Mouse (Mus musculus) midbrain, postnatal 0 days (tissue): Measurements from ENCODE around the gene Mavs. TPM values are rescaled to one million over a fixed set of nuclear protein-coding genes. Genes with fewer than 3 reads are reported as not detected.
"Not testable (repeated sequence)": the region's sequence is repeated elsewhere in the genome, so short reads cannot be mapped to it uniquely, and the experiment has no call there.

ENCODE experiments used
- ATAC-seq: fragments of 200-750 bp; cut with Nextera tagmentation; 2 replicates; pipeline ENCODE4 v1.8.0; 2017; ENCODE audit warnings: moderate number of reproducible peaks, mild to moderate bottlenecking, moderate TSS enrichment, moderate library complexity; ENCODE audit not compliant: low FRiP score
- DNase-seq: peaks from one replicate; pipeline ENCODE4 v3.0.0-alpha.2; 2015; ENCODE audit warnings: low spot score
- H3K27ac ChIP-seq: fragments of 300-500 bp; sonication (generic); 2 replicates; pipeline ENCODE4 v1.5.1; 2014; ENCODE audit warnings: low read depth, mild to moderate bottlenecking, low read length, mixed read lengths
- H3K27me3 ChIP-seq: fragments of 300-500 bp; sonication (generic); 2 replicates; pipeline ENCODE4 v1.6.1; 2014; ENCODE audit warnings: low read length, control low read depth, mixed read lengths; ENCODE audit not compliant: insufficient read depth
- H3K36me3 ChIP-seq: fragments of 300-500 bp; sonication (generic); 2 replicates; pipeline ENCODE4 v1.6.1; 2014; ENCODE audit warnings: low read length, control low read depth, mixed read lengths; ENCODE audit not compliant: insufficient read depth
- H3K4me1 ChIP-seq: fragments of 300-500 bp; sonication (generic); 2 replicates; pipeline ENCODE4 v1.6.1; 2014; ENCODE audit warnings: mild to moderate bottlenecking, control low read depth, antibody characterized with exemption, low read length, mixed read lengths; ENCODE audit not compliant: insufficient read depth
- H3K4me2 ChIP-seq: fragments of 300-500 bp; sonication (generic); 2 replicates; pipeline ENCODE4 v1.6.1; 2014; ENCODE audit warnings: low read depth, mild to moderate bottlenecking, low read length, mixed read lengths; ENCODE audit not compliant: poor library complexity, severe bottlenecking
- H3K4me3 ChIP-seq: fragments of 300-500 bp; sonication (generic); 2 replicates; pipeline ENCODE4 v1.5.1; 2014; ENCODE audit warnings: low read depth, mild to moderate bottlenecking, low read length, moderate library complexity
- H3K9ac ChIP-seq: fragments of 300-500 bp; sonication (generic); replicated peaks from 2 replicates; pipeline ENCODE4 v1.6.1; 2014; ENCODE audit warnings: mild to moderate bottlenecking, low read length, moderate library complexity, mixed read lengths; ENCODE audit not compliant: poor library complexity, severe bottlenecking
- H3K9me3 ChIP-seq: fragments of 300-500 bp; sonication (generic); 2 replicates; pipeline ENCODE4 v1.6.1; 2016; ENCODE audit warnings: low read length, control low read depth
- CTCF ChIP-seq: IDR thresholded peaks from 2 replicates; pipeline ENCODE4 v1.5.1; 2016; ENCODE audit warnings: antibody characterized with exemption, mild to moderate bottlenecking
- WGBS: fragments of 180-500 bp; shearing (Covaris S2); extraction: QIAGEN DNeasy Blood & Tissue Kit; methylation state at CpG from one replicate; pipeline ENCODE4 v1.1.7; 2014; 5-methylcytosine and 5-hydroxymethylcytosine counted together
- polyA plus RNA-seq: library from polyadenylated mRNA; unstranded; fragments of >200 nt; fragmentation: Nextera tagmentation; extraction: Ambion mirVana; gene quantifications from 2 replicates; pipeline ENCODE4 v1.2.1, GENCODE M21; 2015
- total RNA-seq: library from RNA; depleted of rRNA; stranded (reverse); fragments of >200 nt; gene quantifications from 2 replicates; pipeline ENCODE4 v1.2.3, GENCODE M21; 2014

Gene Mavs
- total and polyA plus RNA-seq, 2 experiments from 2014 or later, result 4.0 to 10.9 TPM

DNA sequence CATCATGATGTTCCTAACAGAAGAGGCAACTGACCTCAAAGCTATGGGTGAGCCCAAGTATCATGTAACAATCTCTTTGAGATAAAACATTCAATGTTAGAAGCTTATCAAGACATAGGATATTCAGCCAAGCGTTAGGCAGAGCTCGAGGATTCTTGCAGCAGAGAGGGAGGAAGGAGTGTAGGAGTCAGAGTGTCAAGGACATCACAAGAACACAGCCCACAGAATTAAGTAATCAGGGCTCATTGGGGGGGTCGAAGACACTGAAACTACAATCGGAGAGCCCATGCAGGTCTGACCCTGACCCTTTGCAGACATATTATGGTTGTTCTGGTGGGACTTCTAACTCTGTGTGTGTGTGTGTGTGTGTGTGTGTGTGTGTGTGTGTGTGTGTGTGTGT lies 13.8 kb upstream of the Mavs start:
- no peak for ATAC-seq
- no peak overlapping the region for H3K9ac ChIP-seq
- no peaks in the 10 kb centered on the region for H3K9me3 ChIP-seq
- no peak overlapping the region for H3K4me3 ChIP-seq
- no peaks in the 10 kb centered on the region for H3K4me1 ChIP-seq
- no peak for DNase-seq
- 77% methylated on average over 4 of the region's 4 CpGs for WGBS
- no peak for TF ChIP-seq CTCF
- no peak overlapping the region for H3K27ac ChIP-seq
- no peaks in the 10 kb centered on the region for H3K27me3 ChIP-seq
- no peaks in the 10 kb centered on the region for H3K36me3 ChIP-seq
- no peak overlapping the region for H3K4me2 ChIP-seq

DNA sequence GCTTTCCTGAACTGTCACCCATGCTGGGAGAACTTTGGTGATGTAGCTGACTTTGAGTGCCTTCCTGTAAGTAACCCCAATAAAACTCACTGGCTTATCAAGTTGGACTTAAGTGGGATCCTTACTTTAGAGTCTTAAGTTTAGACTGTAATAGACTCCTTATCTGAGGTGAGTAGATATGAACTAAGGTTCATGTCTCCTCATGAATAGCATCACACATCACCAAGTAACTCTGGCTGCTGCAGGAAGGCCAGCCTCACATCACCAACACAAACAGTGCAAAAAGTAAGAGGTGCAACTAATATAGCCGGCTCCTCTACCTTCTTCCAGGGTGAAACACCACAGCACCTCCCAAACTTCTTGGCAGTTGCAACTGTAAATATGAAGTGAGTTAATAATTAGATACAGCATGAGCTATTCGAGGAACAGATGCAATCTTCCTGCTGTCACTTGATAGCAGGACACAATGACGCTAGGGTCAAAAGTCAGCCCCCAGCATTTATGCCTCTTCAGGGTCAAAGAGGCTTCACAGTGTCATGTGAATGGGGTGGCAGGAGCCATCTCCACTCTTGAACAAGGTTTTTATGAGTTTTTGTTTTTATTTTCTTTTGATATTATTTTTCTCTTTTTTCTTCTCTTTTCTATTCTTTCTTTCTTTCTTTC lies 11.9 kb upstream of the Mavs start:
- no peak for DNase-seq
- 76% methylated on average over 3 of the region's 3 CpGs for WGBS

DNA sequence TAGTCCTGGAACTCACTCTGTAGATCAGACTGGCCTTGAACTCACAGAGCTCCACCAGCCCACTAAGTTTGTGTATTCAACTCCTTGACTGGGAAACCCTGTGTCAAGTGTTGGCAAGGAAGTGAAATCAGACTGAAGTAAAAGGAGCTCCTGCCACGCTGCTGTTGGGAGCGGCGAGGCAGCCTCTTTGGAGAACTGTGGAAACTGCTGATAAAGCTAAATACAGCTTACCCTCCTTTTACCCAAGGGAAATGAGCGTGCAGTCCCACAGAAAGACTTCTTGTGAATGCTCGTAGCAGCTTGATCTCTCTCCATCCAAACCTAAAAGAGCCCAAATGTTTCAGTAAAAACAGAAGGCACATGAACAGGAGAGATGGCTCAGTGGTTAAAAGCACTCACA lies 11.3 kb upstream of the Mavs start:
- Histone ChIP-seq H3K4me1 (no peaks in the 10 kb centered on the region), H3K4me2 (no peak overlapping the region), H3K9ac (no peak overlapping the region), H3K9me3 (no peaks in the 10 kb centered on the region), H3K27ac (no peak overlapping the region), H3K27me3 (no peaks in the 10 kb centered on the region), H3K36me3 (no peaks in the 10 kb centered on the region), H3K4me3 (no peak overlapping the region)
- ATAC-seq (no peak), DNase-seq (no peak)
- no peak for TF ChIP-seq CTCF
- 51% methylated on average over 5 of the region's 5 CpGs for WGBS

More for the DNA sequence above, 11.9 kb upstream of the Mavs start:
- no peak overlapping the region for H3K9ac ChIP-seq
- H3K36me3 ChIP-seq, result no peaks in the 10 kb centered on the region
- no peaks in the 10 kb centered on the region for H3K4me1 ChIP-seq
- H3K4me2 ChIP-seq, result no peak overlapping the region
- TF ChIP-seq CTCF, result no peak
- no peaks in the 10 kb centered on the region for H3K9me3 ChIP-seq
- H3K27ac ChIP-seq, result no peak overlapping the region
- no peak overlapping the region for H3K4me3 ChIP-seq
- no peak for ATAC-seq
- H3K27me3 ChIP-seq, result no peaks in the 10 kb centered on the region

- no peaks in the 10 kb centered on the region for H3K36me3 ChIP-seq
- no peak for ATAC-seq
Measured at GRCm38 (mm10) chr2:131223569-131223968, 10.3 kb upstream of the Mavs start.

GRCm38 (mm10) chr2:131225178-131225577 lies 8.7 kb upstream of the Mavs start:
- no peak overlapping the region for H3K27ac ChIP-seq
- H3K9ac ChIP-seq, result no peak overlapping the region
- H3K4me2 ChIP-seq, result no peak overlapping the region
- H3K9me3 ChIP-seq, result no peaks in the 10 kb centered on the region
- no peaks in the 10 kb centered on the region for H3K4me1 ChIP-seq
- no peak for TF ChIP-seq CTCF
- no peak for ATAC-seq
- no peaks in the 10 kb centered on the region for H3K27me3 ChIP-seq
- WGBS, result 78% methylated on average over 6 of the region's 6 CpGs
- DNase-seq, result no peak
- H3K4me3 ChIP-seq, result no peak overlapping the region
- H3K36me3 ChIP-seq, result no peaks in the 10 kb centered on the region

More at GRCm38 (mm10) chr2:131223569-131223968, 10.3 kb upstream of the Mavs start:
- H3K4me2 ChIP-seq, result no peak overlapping the region
- H3K4me1 ChIP-seq, result no peaks in the 10 kb centered on the region
- H3K9ac ChIP-seq, result no peak overlapping the region
- no peaks in the 10 kb centered on the region for H3K9me3 ChIP-seq
- TF ChIP-seq CTCF, result no peak
- no peak overlapping the region for H3K27ac ChIP-seq
- 65% methylated on average over 1 of the region's 1 CpGs for WGBS
- H3K27me3 ChIP-seq, result no peaks in the 10 kb centered on the region
- H3K4me3 ChIP-seq, result no peak overlapping the region
- no peak for DNase-seq

DNA sequence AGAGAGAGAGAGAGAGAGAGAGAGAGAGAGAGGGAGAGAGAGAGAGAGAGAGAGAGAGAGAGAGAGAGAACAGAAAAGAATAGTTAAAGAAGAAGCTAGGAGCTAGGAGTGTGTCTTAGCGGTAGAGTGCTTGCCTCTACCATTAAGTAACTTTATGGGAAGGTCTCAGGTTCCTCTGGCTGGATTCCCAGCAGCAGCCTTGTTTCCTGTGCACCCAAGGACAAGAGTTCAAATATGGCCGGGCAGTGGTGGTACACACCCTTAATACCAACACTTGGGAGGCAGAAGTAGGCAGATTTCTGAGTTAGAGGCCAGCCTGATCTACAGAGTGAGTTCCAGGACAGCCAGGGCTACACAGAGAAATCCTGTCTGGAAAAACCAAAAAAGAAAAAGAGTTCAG lies 7.2 kb upstream of the Mavs start:
- H3K4me1 ChIP-seq, H3K9me3 ChIP-seq, H3K4me2 ChIP-seq, DNase-seq, H3K27me3 ChIP-seq, H3K9ac ChIP-seq, H3K36me3 ChIP-seq, ATAC-seq, H3K4me3 ChIP-seq, H3K27ac ChIP-seq: not testable (repeated sequence)
- 75% methylated on average over 2 of the region's 2 CpGs for WGBS
